Mouse (Mus musculus): ENCODE measurements around the gene Vmn2r79. TPM values are rescaled to one million over a fixed set of nuclear protein-coding genes. Genes with fewer than 3 reads are reported as not detected.
"Not testable (repeated sequence)": the region's sequence is repeated elsewhere in the genome, so short reads cannot be mapped to it uniquely, and the experiment has no call there.

Vmn2r79 gene
- not detected in 2 replicates for polyA plus RNA-seq (2012; rRNA removed)

GRCm38 (mm10) chr7:86995815-86996214 is at the start of gene Vmn2r79:
Vmn2r79 (plus strand) TSS chr7:86996115.
- H3K36me3 ChIP-seq (ENCODE audit: control insufficient read depth, insufficient read depth, low read length); H3K4me1 ChIP-seq (ENCODE audit: control insufficient read depth, insufficient read depth, low read length); H3K4me3 ChIP-seq (ENCODE audit: control insufficient read depth, low read depth, low read length); H3K27me3 ChIP-seq (ENCODE audit: control insufficient read depth, insufficient read depth, low read length); H3K27ac ChIP-seq (ENCODE audit: control insufficient read depth, insufficient read depth, low read depth, low read length): not testable (repeated sequence)

DNA sequence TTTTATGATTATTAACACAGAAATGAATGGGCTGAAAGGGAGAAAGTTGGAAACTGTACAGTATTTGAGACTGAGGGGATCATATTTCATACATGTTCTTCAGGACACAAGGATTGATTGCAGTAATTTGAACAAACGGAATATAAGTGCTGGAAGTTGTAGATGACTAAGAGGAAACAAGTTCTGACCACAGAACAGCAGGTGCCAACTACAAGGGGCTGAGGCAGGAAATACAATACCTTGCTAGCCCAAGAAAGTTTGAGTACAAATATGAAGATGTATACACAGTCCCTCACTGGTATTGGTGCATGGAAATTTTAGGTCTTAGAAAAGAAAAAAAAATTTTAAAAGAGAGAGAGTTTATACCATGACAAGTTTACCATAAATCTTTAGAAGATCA is 1.2 kb upstream of the Vmn2r79 start:
- Histone ChIP-seq H3K27me3 (ENCODE audit: control insufficient read depth, insufficient read depth, low read length) (no peaks in the 10 kb centered on the region), H3K4me1 (ENCODE audit: control insufficient read depth, insufficient read depth, low read length) (no peaks in the 10 kb centered on the region), H3K27ac (ENCODE audit: control insufficient read depth, insufficient read depth, low read depth, low read length) (no peak overlapping the region), H3K4me3 (ENCODE audit: control insufficient read depth, low read depth, low read length) (no peak overlapping the region), H3K36me3 (ENCODE audit: control insufficient read depth, insufficient read depth, low read length) (no peaks in the 10 kb centered on the region)
- TF ChIP-seq POLR2A (IDR thresholded peaks at IDR 0.05; ENCODE audit: control insufficient read depth, low read depth, low read length) (no peak), CTCF (IDR thresholded peaks at IDR 0.05; ENCODE audit: control insufficient read depth, insufficient read depth, insufficient replicate concordance, low read depth, low read length) (no peak)

- not testable (repeated sequence) for H3K4me1 ChIP-seq (ENCODE audit: control insufficient read depth, insufficient read depth, low read length); H3K36me3 ChIP-seq (ENCODE audit: control insufficient read depth, insufficient read depth, low read length); H3K27ac ChIP-seq (ENCODE audit: control insufficient read depth, insufficient read depth, low read depth, low read length); H3K27me3 ChIP-seq (ENCODE audit: control insufficient read depth, insufficient read depth, low read length); H3K4me3 ChIP-seq (ENCODE audit: control insufficient read depth, low read depth, low read length)
Measured at GRCm38 (mm10) chr7:87026486-87026885, 30.6 kb downstream of the Vmn2r79 start.

DNA sequence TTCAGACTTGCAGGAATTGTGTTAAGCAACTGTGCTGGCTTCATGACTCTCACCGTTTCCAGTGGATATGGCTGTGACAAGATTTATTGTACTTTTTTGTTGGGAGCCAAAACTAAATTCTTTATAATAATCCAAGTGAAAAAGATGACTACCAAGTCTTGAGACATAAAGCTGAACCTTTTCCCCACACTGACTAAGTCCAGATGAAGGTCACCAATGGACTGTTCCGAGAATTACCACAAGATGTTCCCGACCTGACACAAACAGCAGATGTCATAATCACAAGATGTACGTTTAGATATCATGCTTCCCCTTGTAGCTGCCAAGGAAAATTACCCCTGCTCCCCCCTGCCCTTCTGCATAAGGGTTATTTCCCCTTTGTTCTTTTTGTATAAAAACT is 67.7 kb downstream of the Vmn2r79 start:
- Histone ChIP-seq H3K36me3 (ENCODE audit: control insufficient read depth, insufficient read depth, low read length) (no peaks in the 10 kb centered on the region), H3K27ac (ENCODE audit: control insufficient read depth, insufficient read depth, low read depth, low read length) (no peak overlapping the region), H3K4me1 (ENCODE audit: control insufficient read depth, insufficient read depth, low read length) (no peaks in the 10 kb centered on the region), H3K4me3 (ENCODE audit: control insufficient read depth, low read depth, low read length) (no peak overlapping the region), H3K27me3 (ENCODE audit: control insufficient read depth, insufficient read depth, low read length) (no peaks in the 10 kb centered on the region)
- TF ChIP-seq CTCF (IDR thresholded peaks at IDR 0.05; ENCODE audit: control insufficient read depth, insufficient read depth, insufficient replicate concordance, low read depth, low read length) (no peak), POLR2A (IDR thresholded peaks at IDR 0.05; ENCODE audit: control insufficient read depth, low read depth, low read length) (no peak)

Other genes starting within 250 kb of the Vmn2r79 start
- gene Folh1, start 220.2 kb upstream of the Vmn2r79 start, polyA plus RNA-seq (2012; rRNA removed), result 2.6 and 3.2 TPM in 2 replicates
- not detected in 2 replicates for gene Vmn2r77, start 201.1 kb upstream of the Vmn2r79 start, polyA plus RNA-seq (2012; rRNA removed)
- gene Vmn2r78, start 81.0 kb upstream of the Vmn2r79 start, polyA plus RNA-seq (2012; rRNA removed), result 0.02 and 0.04 TPM in 2 replicates
- gene Nox4, start 250.0 kb downstream of the Vmn2r79 start, polyA plus RNA-seq (2012; rRNA removed), result 0.07 and 0.11 TPM in 2 replicates